Mouse (Mus musculus) heart, postnatal 4 days (tissue): ENCODE measurements at regions not wholly inside any gene's neighbourhood (a gene's known extent, or its start where the extent isn't known, plus 50 kb on each side); places are given as distances from the start of the nearest gene placed in this dataset.
A peak's percentile ranks its signal among the peaks of the same experiment; 100 is the strongest.

Source experiments
- DNase-seq: peaks from one replicate; pipeline ENCODE4 v3.0.0; 2021

- peak; percentile 39 for DNase-seq
Observed at GRCm38 (mm10) chr7:67462591-67462990, 89.9 kb upstream of the Mef2a start.

GRCm38 (mm10) chr7:67461333-67462255, 88.9 kb upstream of the Mef2a start:
- DNase-seq, result peak; percentile 89

GRCm38 (mm10) chr7:67459810-67460209, 87.2 kb upstream of the Mef2a start:
- peak; percentile 63 for DNase-seq

- DNase-seq, result no peak
Observed at GRCm38 (mm10) chr7:67459209-67459608, 86.6 kb upstream of the Mef2a start.

- no peak for DNase-seq
Observed at GRCm38 (mm10) chr7:67458640-67459039, 86.0 kb upstream of the Mef2a start.

GRCm38 (mm10) chr7:67457898-67458297, 85.2 kb upstream of the Mef2a start:
- no peak for DNase-seq

- DNase-seq, result no peak
Observed at GRCm38 (mm10) chr7:67456015-67456414, 83.4 kb upstream of the Mef2a start.

- DNase-seq, result no peak
Observed at GRCm38 (mm10) chr7:67454458-67454857, 81.8 kb upstream of the Mef2a start.

GRCm38 (mm10) chr7:67451157-67451793, 78.6 kb upstream of the Mef2a start:
- peak; percentile 72 for DNase-seq

- peak; percentile 84 for DNase-seq
Observed at GRCm38 (mm10) chr7:67446606-67447005, 73.9 kb upstream of the Mef2a start.

GRCm38 (mm10) chr7:67445203-67446041, 72.8 kb upstream of the Mef2a start:
- DNase-seq, result no peak

GRCm38 (mm10) chr7:67444523-67444942, 71.9 kb upstream of the Mef2a start:
- DNase-seq, result no peak

GRCm38 (mm10) chr7:67443666-67444065, 71.0 kb upstream of the Mef2a start:
- DNase-seq, result no peak

GRCm38 (mm10) chr7:67443001-67443555, 70.4 kb upstream of the Mef2a start:
- DNase-seq, result no peak

- DNase-seq, result no peak
Observed at GRCm38 (mm10) chr7:67442284-67442683, 69.6 kb upstream of the Mef2a start.

- DNase-seq, result peak; percentile 47
Observed at GRCm38 (mm10) chr7:67440806-67441205, 68.1 kb upstream of the Mef2a start.

GRCm38 (mm10) chr7:67437216-67438006, 64.8 kb upstream of the Mef2a start:
- no peak for DNase-seq

GRCm38 (mm10) chr7:67435643-67436339, 63.1 kb upstream of the Mef2a start:
- peak; percentile 74 for DNase-seq

GRCm38 (mm10) chr7:67430987-67431386, 58.3 kb upstream of the Mef2a start:
- no peak for DNase-seq

GRCm38 (mm10) chr7:67430041-67430440, 57.4 kb upstream of the Mef2a start:
- DNase-seq, result no peak
